Mouse (Mus musculus): ENCODE results near the gene Cldn4.

DNA sequence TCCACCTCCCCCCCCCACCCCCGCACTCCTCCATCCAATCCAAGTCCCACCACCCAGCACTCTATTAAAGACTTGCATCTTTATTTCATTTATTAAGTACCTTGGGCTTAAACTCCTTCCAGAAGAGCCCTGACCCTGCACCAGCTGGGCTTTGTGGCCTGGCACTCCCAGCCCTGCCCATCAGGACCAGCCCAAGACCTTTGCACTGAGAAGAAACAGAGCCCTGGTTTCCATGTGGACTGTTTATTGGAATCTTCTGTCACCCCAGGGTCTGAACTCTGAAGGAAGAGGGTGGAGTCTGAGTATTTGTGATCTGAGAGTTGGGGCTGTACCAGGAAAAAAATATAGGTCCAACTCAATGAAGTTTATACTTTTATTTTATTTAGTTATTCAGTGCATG is 36.4 kb upstream of the Cldn4 start:
- TF ChIP-seq EP300 (IDR thresholded peaks at IDR 0.05; ENCODE audit: low read depth) (no peak), CTCF (IDR thresholded peaks at IDR 0.05; ENCODE audit: low read depth) (no peak)

All from liver, embryonic 14.5 days (tissue).